Mouse (Mus musculus): ENCODE measurements around the gene Sfxn5.

Gene Sfxn5

GRCm38 (mm10) chr6:85333000-85333669, at the start of gene Sfxn5:
Gene Sfxn5 (minus strand): TSS chr6:85333422.
- peak; percentile 97 to 99 for DNase-seq

GRCm38 (mm10) chr6:85382791-85383190, 49.6 kb upstream of the Sfxn5 start:
- DNase-seq: no peak

GRCm38 (mm10) chr6:85381648-85382020, 48.4 kb upstream of the Sfxn5 start:
- no peak for DNase-seq

GRCm38 (mm10) chr6:85380901-85381647, 47.9 kb upstream of the Sfxn5 start:
- peak in 1 of 2 experiments; percentile 27 for DNase-seq

GRCm38 (mm10) chr6:85380201-85380900, 47.1 kb upstream of the Sfxn5 start:
- peak; percentile 77 to 83 for DNase-seq

GRCm38 (mm10) chr6:85378629-85379028, 45.4 kb upstream of the Sfxn5 start:
- no peak for DNase-seq

GRCm38 (mm10) chr6:85377876-85378275, 44.7 kb upstream of the Sfxn5 start:
- DNase-seq: no peak

- DNase-seq: no peak
Observed at GRCm38 (mm10) chr6:85377066-85377734, 44.0 kb upstream of the Sfxn5 start.

- peak; percentile 98 for DNase-seq
Observed at GRCm38 (mm10) chr6:85374734-85375114, 41.5 kb upstream of the Sfxn5 start.

GRCm38 (mm10) chr6:85373951-85374733, 40.9 kb upstream of the Sfxn5 start, which contains the start of gene Rab11fip5:
Gene Rab11fip5 (minus strand): TSS chr6:85374634.
- DNase-seq: peak in 1 of 2 experiments; percentile 43

- DNase-seq: no peak
Observed at GRCm38 (mm10) chr6:85373066-85373860, 40.0 kb upstream of the Sfxn5 start.

- no peak for DNase-seq
Observed at GRCm38 (mm10) chr6:85372496-85372895, 39.3 kb upstream of the Sfxn5 start.

GRCm38 (mm10) chr6:85371859-85372405, 38.7 kb upstream of the Sfxn5 start:
- peak in 1 of 2 experiments; percentile 27 for DNase-seq

- DNase-seq: no peak
Observed at GRCm38 (mm10) chr6:85370666-85371430, 37.6 kb upstream of the Sfxn5 start.

- DNase-seq: no peak
Observed at GRCm38 (mm10) chr6:85370041-85370440, 36.8 kb upstream of the Sfxn5 start.

- DNase-seq: no peak
Observed at GRCm38 (mm10) chr6:85369181-85369860, 36.1 kb upstream of the Sfxn5 start.

GRCm38 (mm10) chr6:85368722-85369121, 35.5 kb upstream of the Sfxn5 start:
- no peak for DNase-seq

GRCm38 (mm10) chr6:85368166-85368565, 34.9 kb upstream of the Sfxn5 start:
- DNase-seq: no peak

GRCm38 (mm10) chr6:85366387-85366786, 33.2 kb upstream of the Sfxn5 start:
- DNase-seq: no peak

GRCm38 (mm10) chr6:85364439-85364838, 31.2 kb upstream of the Sfxn5 start:
- no peak for DNase-seq

Data from cerebellum, adult 18-20 months (tissue).